Mouse (Mus musculus): ENCODE measurements around the gene Khdc4. TPM values are rescaled to one million over a fixed set of nuclear protein-coding genes. Genes with fewer than 3 reads are reported as not detected.
A peak's percentile ranks its signal among the peaks of the same experiment; 100 is the strongest.

The Khdc4 gene
- polyA plus RNA-seq, 1 experiment from 2014 or later = 71.4 TPM

DNA sequence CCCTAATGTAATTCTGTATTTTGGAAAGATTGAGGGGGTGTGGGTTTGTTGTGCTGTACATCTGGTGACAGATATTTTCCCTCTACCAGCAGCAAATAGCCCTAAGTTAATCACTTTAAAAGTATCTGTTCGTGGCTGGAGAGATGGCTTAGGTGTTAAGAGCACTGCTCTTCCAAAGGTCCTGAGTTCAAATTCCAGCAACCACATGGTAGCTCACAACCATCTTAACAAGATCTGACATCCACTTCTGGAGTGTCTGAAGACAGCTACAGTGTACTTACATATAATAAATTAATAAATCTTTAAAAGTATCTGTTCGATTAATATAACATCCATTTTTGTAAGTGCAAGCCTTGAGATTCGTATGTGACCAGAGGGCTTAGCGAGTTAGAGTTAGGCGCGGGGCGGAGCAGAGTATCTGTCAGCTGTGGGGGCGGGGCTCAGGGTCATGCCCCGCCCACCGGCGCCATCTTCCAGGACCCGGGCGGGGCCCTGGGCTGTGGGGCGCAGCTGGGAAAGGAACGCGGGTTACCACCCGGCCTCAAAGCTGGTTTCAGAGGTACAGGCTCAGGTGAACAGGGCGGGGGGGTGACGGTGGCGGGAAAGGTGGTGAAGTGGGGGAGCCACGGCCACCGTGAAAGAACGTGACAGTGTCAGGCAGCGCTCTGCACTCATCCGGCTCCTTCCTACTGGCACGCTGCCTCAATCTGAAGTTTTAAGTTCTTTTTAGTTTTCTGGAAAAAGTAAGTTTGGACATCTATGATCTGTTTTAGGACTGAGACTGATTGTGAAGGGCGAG lies 31.0 kb downstream of the Khdc4 start, which contains the start of gene Rit1:
Gene Rit1 (plus strand): TSS at position 440 of the 799 bp plus-strand sequence.
- no peaks in the 10 kb centered on the region for H3K9me3 ChIP-seq (replicated peaks; ENCODE audit: low read length)
- peak within 1 kb of the TSS; percentile 79 for H3K27ac ChIP-seq
- H3K36me3 ChIP-seq (ENCODE audit: insufficient read depth, low read length) = peaks cover 26% of the 10 kb centered on the region
- DNase-seq (ENCODE audit: low spot score) = peak; percentile 96
- WGBS = 2% methylated on average over 27 of the region's 27 CpGs
- peak; percentile 84 for ATAC-seq (replicated peaks; ENCODE audit: low FRiP score, low read depth)
- H3K27me3 ChIP-seq (ENCODE audit: insufficient read depth, low read length) = no peaks in the 10 kb centered on the region
- peak within 1 kb of the TSS; percentile 67 for H3K4me2 ChIP-seq (ENCODE audit: low read length)
- peak within 1 kb of the TSS; percentile 80 for H3K4me3 ChIP-seq (replicated peaks; ENCODE audit: low read depth, low read length)
- TF ChIP-seq CTCF (IDR thresholded peaks at IDR 0.05; ENCODE audit: low read depth) = no peak
- H3K9ac ChIP-seq (ENCODE audit: low read depth, low read length) = peak within 1 kb of the TSS; percentile 69
- H3K4me1 ChIP-seq (replicated peaks; ENCODE audit: insufficient read depth, low read length) = 0 out of 2 replicates have a peak, but pooled peaks cover 8% of the 10 kb centered on the region

DNA sequence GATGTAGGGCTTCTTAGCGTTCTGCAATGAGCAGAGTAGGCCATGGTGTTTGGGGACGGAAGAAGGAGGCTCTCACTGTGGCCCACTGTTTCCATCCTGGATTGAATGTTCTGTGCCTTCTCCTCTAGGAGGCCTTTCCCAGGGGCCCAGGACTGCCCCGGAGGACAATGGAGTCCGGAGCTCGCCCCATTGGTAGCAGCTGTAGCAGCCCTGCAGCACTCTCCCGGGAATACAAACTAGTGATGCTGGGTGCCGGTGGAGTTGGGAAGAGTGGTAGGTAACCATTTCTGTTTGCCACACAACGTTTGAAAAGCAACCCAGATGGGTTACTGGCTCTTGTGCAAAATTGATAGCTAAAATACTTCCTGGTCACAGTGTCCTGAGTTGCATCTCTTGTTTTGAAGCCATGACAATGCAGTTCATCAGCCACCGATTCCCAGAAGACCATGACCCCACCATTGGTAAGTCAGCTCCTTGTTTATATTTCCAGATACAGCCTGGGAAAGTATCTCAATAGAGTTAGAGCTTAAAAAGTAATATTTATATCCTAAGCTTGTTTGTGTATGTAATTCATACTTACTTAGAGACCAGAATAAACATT lies 31.7 kb downstream of the Khdc4 start:
- Histone ChIP-seq H3K9me3 (replicated peaks; ENCODE audit: low read length) (no peaks in the 10 kb centered on the region), H3K4me1 (replicated peaks; ENCODE audit: insufficient read depth, low read length) (0 out of 2 replicates have a peak, but pooled peaks cover 8% of the 10 kb centered on the region), H3K4me3 (replicated peaks; ENCODE audit: low read depth, low read length) (peak overlapping the region; percentile 80), H3K4me2 (ENCODE audit: low read length) (peak overlapping the region; percentile 67), H3K27ac (peak overlapping the region; percentile 79), H3K36me3 (ENCODE audit: insufficient read depth, low read length) (peaks cover 25% of the 10 kb centered on the region; the same call in 1 of the 2 replicates), H3K27me3 (ENCODE audit: insufficient read depth, low read length) (no peaks in the 10 kb centered on the region), H3K9ac (ENCODE audit: low read depth, low read length) (peak overlapping the region; percentile 69)
- 2% methylated on average over 9 of the region's 9 CpGs for WGBS
- no peak for TF ChIP-seq CTCF (IDR thresholded peaks at IDR 0.05; ENCODE audit: low read depth)
- DNase-seq (ENCODE audit: low spot score) (peak; percentile 69), ATAC-seq (replicated peaks; ENCODE audit: low FRiP score, low read depth) (0 out of 2 replicates have a peak, but pooled peaks have one; percentile 8)

DNA sequence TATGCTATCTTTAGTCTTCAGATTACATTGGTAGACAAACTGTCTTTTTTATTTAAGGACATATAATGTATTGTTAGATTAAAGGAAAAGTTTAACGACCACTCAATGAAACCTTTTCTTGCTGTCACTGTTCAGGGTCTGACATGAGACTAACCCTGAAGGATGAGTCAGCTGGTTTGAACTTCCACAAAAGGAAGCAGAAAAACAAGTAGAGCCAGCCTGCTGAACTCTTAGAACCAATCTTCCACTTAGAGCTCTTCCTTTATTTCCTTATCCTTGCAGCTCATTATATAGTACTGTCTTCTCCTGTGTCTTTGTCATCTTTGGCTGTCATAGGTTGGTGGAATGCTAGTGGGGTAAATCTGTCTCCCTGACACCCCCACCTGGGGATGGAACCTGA lies 32.2 kb downstream of the Khdc4 start:
- 41% methylated on average over 1 of the region's 1 CpGs for WGBS
- H3K27ac ChIP-seq = no peak overlapping the region
- no peak for TF ChIP-seq CTCF (IDR thresholded peaks at IDR 0.05; ENCODE audit: low read depth)

DNA sequence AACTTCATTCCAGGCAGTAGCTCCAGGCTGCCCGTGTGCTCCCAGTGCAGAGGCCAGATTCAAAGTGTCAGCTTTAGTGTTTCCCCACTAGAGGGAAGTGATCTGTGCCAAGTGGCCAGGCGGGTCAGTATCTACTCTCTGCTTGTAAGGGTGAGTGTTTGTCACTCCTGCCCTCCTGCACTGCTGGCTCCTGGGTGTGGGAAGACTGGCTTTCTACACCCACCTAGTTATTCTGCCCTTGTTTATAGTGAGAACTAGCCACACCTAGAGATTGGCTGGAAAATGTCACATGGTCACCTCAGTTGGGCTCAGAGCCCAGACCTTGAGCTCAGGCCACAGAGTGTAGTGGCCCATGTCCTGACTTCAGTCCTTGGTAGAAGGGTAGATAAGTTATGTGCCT lies 33.5 kb downstream of the Khdc4 start:
- Histone ChIP-seq H3K36me3 (ENCODE audit: insufficient read depth, low read length) (peaks cover 16% of the 10 kb centered on the region; the same call in 1 of the 2 replicates), H3K4me2 (ENCODE audit: low read length) (no peak overlapping the region), H3K9me3 (replicated peaks; ENCODE audit: low read length) (no peaks in the 10 kb centered on the region; the same call in 1 of the 2 replicates), H3K9ac (ENCODE audit: low read depth, low read length) (no peak overlapping the region), H3K4me1 (replicated peaks; ENCODE audit: insufficient read depth, low read length) (0 out of 2 replicates have a peak, but pooled peaks cover 8% of the 10 kb centered on the region), H3K27ac (no peak overlapping the region), H3K27me3 (ENCODE audit: insufficient read depth, low read length) (no peaks in the 10 kb centered on the region), H3K4me3 (replicated peaks; ENCODE audit: low read depth, low read length) (no peak overlapping the region)
- TF ChIP-seq CTCF (IDR thresholded peaks at IDR 0.05; ENCODE audit: low read depth) = peak; percentile 28; the same call in 1 of the 2 replicates
- 50% methylated on average over 2 of the region's 2 CpGs for WGBS
- ATAC-seq (replicated peaks; ENCODE audit: low FRiP score, low read depth) (peak; percentile 93), DNase-seq (ENCODE audit: low spot score) (peak; percentile 59)

More for the DNA sequence above, 32.2 kb downstream of the Khdc4 start:
- Histone ChIP-seq H3K36me3 (ENCODE audit: insufficient read depth, low read length) (peaks cover 23% of the 10 kb centered on the region; the same call in 1 of the 2 replicates), H3K4me2 (ENCODE audit: low read length) (peak overlapping the region; percentile 27), H3K4me3 (replicated peaks; ENCODE audit: low read depth, low read length) (0 out of 2 replicates have a peak overlapping the region, but pooled peaks have one; percentile 2), H3K27me3 (ENCODE audit: insufficient read depth, low read length) (no peaks in the 10 kb centered on the region), H3K4me1 (replicated peaks; ENCODE audit: insufficient read depth, low read length) (0 out of 2 replicates have a peak, but pooled peaks cover 8% of the 10 kb centered on the region), H3K9ac (ENCODE audit: low read depth, low read length) (no peak overlapping the region), H3K9me3 (replicated peaks; ENCODE audit: low read length) (no peaks in the 10 kb centered on the region)
- ATAC-seq (replicated peaks; ENCODE audit: low FRiP score, low read depth) (no peak), DNase-seq (ENCODE audit: low spot score) (peak; percentile 22)

- no peaks in the 10 kb centered on the region for H3K9me3 ChIP-seq (replicated peaks; ENCODE audit: low read length)
- 56% methylated on average over 2 of the region's 2 CpGs for WGBS
- no peak overlapping the region for H3K9ac ChIP-seq (ENCODE audit: low read depth, low read length)
- H3K4me3 ChIP-seq (replicated peaks; ENCODE audit: low read depth, low read length) = no peak overlapping the region
- no peaks in the 10 kb centered on the region for H3K4me1 ChIP-seq (replicated peaks; ENCODE audit: insufficient read depth, low read length)
- no peaks in the 10 kb centered on the region for H3K36me3 ChIP-seq (ENCODE audit: insufficient read depth, low read length)
- no peak overlapping the region for H3K27ac ChIP-seq
- H3K27me3 ChIP-seq (ENCODE audit: insufficient read depth, low read length) = no peaks in the 10 kb centered on the region
- ATAC-seq (replicated peaks; ENCODE audit: low FRiP score, low read depth) = no peak
- H3K4me2 ChIP-seq (ENCODE audit: low read length) = no peak overlapping the region
- no peak for DNase-seq (ENCODE audit: low spot score)
- TF ChIP-seq CTCF (IDR thresholded peaks at IDR 0.05; ENCODE audit: low read depth) = no peak
Observed at GRCm38 (mm10) chr3:88736556-88736955, 51.0 kb downstream of the Khdc4 start.

DNA sequence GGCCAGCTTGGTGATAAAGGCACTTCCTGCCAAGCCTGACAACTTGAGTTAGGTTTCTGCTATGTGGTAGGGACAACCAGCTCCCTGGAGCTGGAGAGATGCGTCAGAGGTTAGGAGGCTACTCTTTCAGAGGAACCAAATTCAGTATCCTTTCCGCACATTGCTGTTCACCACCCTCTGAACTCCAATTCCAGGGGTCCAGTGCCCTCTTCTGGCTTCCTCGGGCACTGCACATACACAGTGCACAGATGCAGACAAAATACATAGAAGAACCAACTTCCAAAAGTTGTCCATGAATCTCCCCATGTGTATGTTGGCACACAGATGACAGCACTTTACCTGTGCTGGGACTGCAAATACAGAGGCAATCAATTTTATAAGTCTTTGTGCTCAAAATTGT lies 53.0 kb downstream of the Khdc4 start:
- no peaks in the 10 kb centered on the region for H3K36me3 ChIP-seq (ENCODE audit: insufficient read depth, low read length)
- DNase-seq (ENCODE audit: low spot score) = peak; percentile 57
- no peak overlapping the region for H3K27ac ChIP-seq
- H3K4me3 ChIP-seq (replicated peaks; ENCODE audit: low read depth, low read length) = no peak overlapping the region
- no peaks in the 10 kb centered on the region for H3K4me1 ChIP-seq (replicated peaks; ENCODE audit: insufficient read depth, low read length)
- no peaks in the 10 kb centered on the region for H3K27me3 ChIP-seq (ENCODE audit: insufficient read depth, low read length)
- no peak for ATAC-seq (replicated peaks; ENCODE audit: low FRiP score, low read depth)
- no peak overlapping the region for H3K9ac ChIP-seq (ENCODE audit: low read depth, low read length)
- WGBS = 48% methylated on average over 3 of the region's 3 CpGs
- no peaks in the 10 kb centered on the region for H3K9me3 ChIP-seq (replicated peaks; ENCODE audit: low read length)
- TF ChIP-seq CTCF (IDR thresholded peaks at IDR 0.05; ENCODE audit: low read depth) = peak; percentile 80
- no peak overlapping the region for H3K4me2 ChIP-seq (ENCODE audit: low read length)

Measured in kidney, postnatal 0 days (tissue).